Mouse (Mus musculus) erythroblast, embryonic 14.5 days (primary cell): ENCODE measurements around the gene Zfp59. TPM values are rescaled to one million over a fixed set of nuclear protein-coding genes. Genes with fewer than 3 reads are reported as not detected.
"Not testable (repeated sequence)": the region's sequence is repeated elsewhere in the genome, so short reads cannot be mapped to it uniquely, and the experiment has no call there.

Experiments used
- H3K27me3 ChIP-seq: 2 replicates; pipeline ENCODE4 v1.6.1; 2012; ENCODE audit warnings: inconsistent platforms; ENCODE audit not compliant: control insufficient read depth
- H3K36me3 ChIP-seq: 2 replicates; pipeline ENCODE4 v1.6.1; 2012; ENCODE audit warnings: mild to moderate bottlenecking, inconsistent platforms; ENCODE audit not compliant: control insufficient read depth
- H3K4me1 ChIP-seq: 2 replicates; pipeline ENCODE4 v1.6.1; 2012; ENCODE audit warnings: inconsistent platforms; ENCODE audit not compliant: control insufficient read depth
- H3K4me3 ChIP-seq: replicated peaks from 2 replicates; pipeline ENCODE3; 2012; ENCODE audit warnings: moderate library complexity, mild to moderate bottlenecking, inconsistent platforms
- H3K9me3 ChIP-seq: 2 replicates; pipeline ENCODE4 v1.6.1; 2012; ENCODE audit warnings: low read length, inconsistent platforms, mixed read lengths; ENCODE audit not compliant: control insufficient read depth
- GATA1 ChIP-seq: IDR thresholded peaks from 2 replicates; pipeline ENCODE4 v1.6.1; 2012; ENCODE audit warnings: low read length, inconsistent platforms, mixed read lengths
- TAL1 ChIP-seq: IDR thresholded peaks from 3 replicates; pipeline ENCODE4 v1.6.1; 2012; ENCODE audit warnings: low read length, inconsistent platforms, mixed read lengths
- polyA plus RNA-seq: library from polyadenylated mRNA; stranded (reverse); fragments of >175 nt; gene quantifications from 2 replicates; pipeline ENCODE4 v1.2.3, GENCODE M21; 2012

Zfp59 gene
- polyA plus RNA-seq, 1 experiment = not detected

- Histone ChIP-seq H3K4me1 (peaks cover 30% of the 10 kb centered on the region), H3K36me3 (peaks cover 12% of the 10 kb centered on the region), H3K9me3 (no peaks in the 10 kb centered on the region), H3K4me3 (peak overlapping the region; percentile 79), H3K27me3 (no peaks in the 10 kb centered on the region)
- no peak for TF ChIP-seq GATA1
- no peak for TF ChIP-seq TAL1
Measured at GRCm38 (mm10) chr7:27860396-27861235, 22.2 kb downstream of the Zfp59 start.

GRCm38 (mm10) chr7:27862578-27862977 lies 24.2 kb downstream of the Zfp59 start:
- H3K27me3 ChIP-seq, H3K9me3 ChIP-seq, H3K4me3 ChIP-seq: not testable (repeated sequence)
- peaks cover 30% of the 10 kb centered on the region for H3K4me1 ChIP-seq
- peaks cover 24% of the 10 kb centered on the region for H3K36me3 ChIP-seq

DNA sequence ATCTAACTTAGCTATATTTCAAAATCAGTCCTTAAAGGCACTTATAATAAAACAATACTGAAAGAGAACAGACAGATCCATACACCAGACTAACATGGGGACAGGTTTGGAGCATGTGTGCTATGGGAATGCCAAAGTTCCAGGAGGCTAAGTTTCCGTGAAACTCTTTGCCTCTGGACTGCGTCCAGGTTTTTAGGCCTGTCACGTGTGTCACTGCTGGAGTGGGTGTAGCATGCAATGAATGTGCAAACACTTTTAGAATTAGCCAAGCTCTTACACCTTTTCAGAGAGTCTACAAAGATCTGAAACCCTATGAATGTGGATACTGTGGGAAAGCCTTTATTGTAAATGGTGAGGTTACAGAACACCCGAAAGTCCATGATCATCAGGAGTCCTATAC lies 43.3 kb downstream of the Zfp59 start:
- no peak for TF ChIP-seq GATA1
- no peak for TF ChIP-seq TAL1
- H3K4me3 ChIP-seq = no peak overlapping the region
- H3K4me1 ChIP-seq = no peaks in the 10 kb centered on the region
- H3K27me3 ChIP-seq = no peaks in the 10 kb centered on the region
- H3K9me3 ChIP-seq = peaks cover 34% of the 10 kb centered on the region
- peaks cover 46% of the 10 kb centered on the region for H3K36me3 ChIP-seq

GRCm38 (mm10) chr7:27900601-27901000 lies 62.2 kb downstream of the Zfp59 start:
- Histone ChIP-seq H3K4me1 (no peaks in the 10 kb centered on the region), H3K9me3 (no peaks in the 10 kb centered on the region), H3K27me3 (no peaks in the 10 kb centered on the region), H3K36me3 (no peaks in the 10 kb centered on the region), H3K4me3 (no peak overlapping the region)
- TF ChIP-seq GATA1 = no peak
- no peak for TF ChIP-seq TAL1

- H3K27me3 ChIP-seq = no peaks in the 10 kb centered on the region
- no peak for TF ChIP-seq TAL1
- H3K9me3 ChIP-seq = no peaks in the 10 kb centered on the region
- no peak overlapping the region for H3K4me3 ChIP-seq
- no peaks in the 10 kb centered on the region for H3K36me3 ChIP-seq
- no peaks in the 10 kb centered on the region for H3K4me1 ChIP-seq
Measured at GRCm38 (mm10) chr7:27905061-27905848, 66.8 kb downstream of the Zfp59 start.

Other genes starting within 250 kb of the Zfp59 start
- 4.8 and 5.3 TPM in 2 replicates for gene Akt2, start 247.1 kb upstream of the Zfp59 start, polyA plus RNA-seq
- not detected in 2 replicates for gene Ttc9b, start 184.7 kb upstream of the Zfp59 start, polyA plus RNA-seq
- 1.8 and 2.0 TPM in 2 replicates for gene Map3k10, start 164.0 kb upstream of the Zfp59 start, polyA plus RNA-seq
- gene Zfp607b, start 149.3 kb upstream of the Zfp59 start, polyA plus RNA-seq = not detected in 2 replicates
- gene Zfp60, start 107.2 kb upstream of the Zfp59 start, polyA plus RNA-seq = 0.01 TPM in 2 replicates
- 0.01 and 0.11 TPM in 2 replicates for gene Zfp626, start 31.4 kb upstream of the Zfp59 start, polyA plus RNA-seq
- not detected in 2 replicates for gene Zfp607a, start 18.9 kb downstream of the Zfp59 start, polyA plus RNA-seq
- gene Zfp974, start 90.9 kb downstream of the Zfp59 start, polyA plus RNA-seq = 0.04 TPM in 1 of 2 replicates, not detected in the other
- gene Zfp780b, start 140.6 kb downstream of the Zfp59 start, polyA plus RNA-seq = not detected in 2 replicates
- gene Zfp850, start 175.5 kb downstream of the Zfp59 start, polyA plus RNA-seq = 0.01 TPM in 1 of 2 replicates, not detected in the other
- 11.9 and 12.8 TPM in 2 replicates for gene Psmc4, start 211.5 kb downstream of the Zfp59 start, polyA plus RNA-seq
- not detected in 2 replicates for gene Fcgbp, start 232.6 kb downstream of the Zfp59 start, polyA plus RNA-seq